Mouse (Mus musculus): ENCODE measurements around the gene Plxna3.
A peak's percentile ranks its signal among the peaks of the same experiment; 100 is the strongest.
"Not testable (repeated sequence)": the region's sequence is repeated elsewhere in the genome, so short reads cannot be mapped to it uniquely, and the experiment has no call there.

Gene Plxna3

DNA sequence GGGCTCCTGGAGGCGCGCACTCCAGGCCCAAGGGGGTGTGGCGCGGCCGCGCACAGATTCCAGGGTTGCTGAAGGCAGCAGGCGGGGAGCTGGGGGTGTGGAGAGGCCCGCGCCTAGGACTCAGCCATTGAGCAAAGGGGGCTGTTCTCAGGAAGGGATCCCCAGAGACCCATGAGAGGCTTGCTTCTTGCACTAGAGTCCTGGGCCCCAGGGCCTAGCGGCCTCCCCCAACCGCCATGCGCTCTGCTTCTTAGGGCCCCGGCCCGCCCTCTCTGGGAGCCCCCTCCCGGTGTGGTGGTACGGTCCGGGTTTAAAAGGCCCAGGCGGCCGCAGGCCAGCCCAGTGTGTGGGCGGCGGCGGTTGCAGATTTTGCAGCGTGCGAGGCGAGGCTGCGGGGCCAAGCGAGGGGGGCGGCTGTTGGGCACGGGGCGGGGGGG, at the start of gene Plxna3:
Gene Plxna3, plus strand, starts transcription at position 342 of the 437 bp plus-strand sequence.
- peak; percentile 79 for DNase-seq (ENCODE audit: low spot score)

- no peak for DNase-seq (ENCODE audit: low spot score)
Measured at GRCm38 (mm10) chrX:74281041-74281731, 47.7 kb upstream of the Plxna3 start.

DNA sequence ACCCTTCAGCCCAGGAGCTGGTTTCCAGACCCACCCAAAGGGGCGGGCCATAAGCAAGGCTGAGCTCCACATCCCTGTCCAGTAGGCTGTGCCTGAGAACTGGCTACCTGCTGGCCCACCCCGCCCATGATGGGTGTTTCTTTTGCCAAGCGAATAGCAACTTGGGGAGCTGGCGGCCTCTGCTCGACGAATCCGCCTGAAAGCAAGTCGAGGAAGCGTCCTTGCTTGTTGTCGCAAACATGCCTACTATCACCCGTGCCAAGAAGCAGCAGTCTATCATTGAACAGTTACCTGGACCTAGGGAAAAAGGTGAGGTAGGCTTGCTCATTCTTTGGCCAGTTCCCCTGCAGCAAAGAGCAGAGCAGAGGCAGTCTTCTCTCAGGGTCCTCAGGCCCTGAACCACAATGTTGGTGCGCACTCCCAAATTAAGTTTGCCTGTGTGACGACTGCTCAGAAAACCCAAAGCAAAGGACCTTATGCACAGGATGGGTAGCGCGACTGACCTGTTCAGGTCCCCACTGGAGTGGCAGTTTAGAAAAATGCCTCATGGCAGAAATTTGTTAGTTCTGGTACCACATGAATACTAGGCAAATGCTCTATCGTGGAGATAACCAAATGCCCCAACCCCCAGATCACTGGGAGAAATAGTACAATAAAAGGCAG, 47.0 kb upstream of the Plxna3 start, which contains the start of the genes Taz and Dnase1l1:
Gene Taz, plus strand, starts transcription at position 181 of the 663 bp plus-strand sequence.
Gene Dnase1l1, minus strand, starts transcription at position 606 of the 663 bp plus-strand sequence.
- DNase-seq (ENCODE audit: low spot score) = peak; percentile 79

DNA sequence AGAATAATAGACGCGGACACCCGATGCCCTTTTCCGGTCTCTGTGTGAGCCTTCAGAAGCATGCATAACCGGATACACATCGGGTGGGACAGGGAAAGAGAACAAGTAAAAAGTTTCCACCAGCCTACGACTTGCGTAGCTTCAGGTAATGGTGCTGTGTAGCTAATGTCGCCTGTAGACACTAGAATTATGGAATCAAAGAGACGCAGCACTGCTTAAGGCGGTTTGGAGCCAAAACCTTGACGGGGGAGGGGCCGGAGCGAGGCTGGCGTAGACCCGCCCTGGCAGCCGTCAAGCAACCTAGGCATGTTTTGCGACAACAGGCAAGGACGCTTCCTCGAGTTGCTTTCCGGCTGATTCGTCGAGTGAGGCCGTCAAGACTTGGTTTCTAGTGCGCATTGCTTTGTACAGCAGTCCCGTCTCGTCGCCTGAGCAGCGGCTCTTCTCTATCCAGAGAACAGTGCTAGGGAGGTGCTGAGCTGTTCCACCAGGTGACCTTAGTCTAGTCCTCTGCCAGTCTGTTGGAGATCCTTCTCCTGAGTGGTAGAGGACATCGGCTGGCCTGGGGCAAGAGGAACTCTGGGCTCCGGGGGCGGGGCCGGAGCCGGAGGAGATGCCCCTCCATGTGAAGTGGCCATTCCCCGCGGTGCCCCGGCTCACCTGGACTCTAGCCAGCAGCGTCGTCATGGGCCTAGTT, 46.3 kb upstream of the Plxna3 start:
- DNase-seq (ENCODE audit: low spot score) = peak; percentile 80

GRCm38 (mm10) chrX:74283092-74283437, 45.8 kb upstream of the Plxna3 start:
- no peak for DNase-seq (ENCODE audit: low spot score)

DNA sequence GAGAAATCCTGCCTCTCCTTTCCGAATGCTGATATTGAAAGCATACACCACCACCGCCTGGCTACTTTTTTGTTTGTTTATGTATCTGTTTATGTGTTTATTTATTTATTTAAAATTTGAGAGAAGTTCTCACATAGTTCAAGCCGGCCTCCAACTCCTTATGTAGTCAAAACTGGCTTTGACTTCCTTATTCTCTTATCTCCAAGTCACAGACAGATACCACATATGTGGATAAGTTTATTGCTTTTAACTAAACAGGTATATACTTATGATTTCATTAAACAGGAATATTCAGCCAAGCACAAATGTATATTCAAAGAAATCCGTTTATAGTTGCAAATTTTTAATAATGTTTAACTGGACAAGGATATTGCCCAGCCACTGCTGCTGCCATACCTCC, 35.4 kb upstream of the Plxna3 start:
- DNase-seq (ENCODE audit: low spot score) = no peak

- peak; percentile 90 for DNase-seq (ENCODE audit: low spot score)
Measured at GRCm38 (mm10) chrX:74296538-74297448, 32.1 kb upstream of the Plxna3 start, which contains the start of gene Atp6ap1. Gene Atp6ap1 (plus strand): TSS chrX:74297097.

GRCm38 (mm10) chrX:74298348-74298747, 30.5 kb upstream of the Plxna3 start:
- DNase-seq (ENCODE audit: low spot score) = no peak

DNA sequence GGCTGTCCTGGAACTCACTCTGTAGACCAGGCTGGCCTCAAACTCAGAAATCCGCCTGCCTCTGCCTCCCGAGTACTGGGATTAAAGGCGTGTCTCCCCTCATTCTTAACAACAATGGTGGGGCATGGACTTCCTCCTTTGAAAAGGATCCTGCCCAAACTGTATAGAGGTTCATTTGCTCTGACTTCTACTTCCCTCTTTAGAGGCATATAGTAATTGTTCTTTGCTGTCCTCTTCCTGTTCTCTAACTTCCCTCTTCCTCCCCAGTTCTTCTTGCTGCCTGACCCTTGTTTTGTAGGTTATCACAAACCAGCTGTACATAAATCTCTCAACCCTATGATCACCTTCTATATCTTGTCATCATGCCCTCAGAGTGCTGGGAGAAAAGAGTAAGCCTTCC, 29.1 kb upstream of the Plxna3 start:
- no peak for DNase-seq (ENCODE audit: low spot score)

- peak; percentile 69 for DNase-seq (ENCODE audit: low spot score)
Measured at GRCm38 (mm10) chrX:74304867-74305700, 23.8 kb upstream of the Plxna3 start, which contains the start of gene Gdi1. Gene Gdi1 (plus strand): TSS chrX:74304998.

- peak; percentile 82 for DNase-seq (ENCODE audit: low spot score)
Measured at GRCm38 (mm10) chrX:74312540-74313464, 16.1 kb upstream of the Plxna3 start, which contains the start of gene Fam50a. Gene Fam50a (plus strand): TSS chrX:74313033.

DNA sequence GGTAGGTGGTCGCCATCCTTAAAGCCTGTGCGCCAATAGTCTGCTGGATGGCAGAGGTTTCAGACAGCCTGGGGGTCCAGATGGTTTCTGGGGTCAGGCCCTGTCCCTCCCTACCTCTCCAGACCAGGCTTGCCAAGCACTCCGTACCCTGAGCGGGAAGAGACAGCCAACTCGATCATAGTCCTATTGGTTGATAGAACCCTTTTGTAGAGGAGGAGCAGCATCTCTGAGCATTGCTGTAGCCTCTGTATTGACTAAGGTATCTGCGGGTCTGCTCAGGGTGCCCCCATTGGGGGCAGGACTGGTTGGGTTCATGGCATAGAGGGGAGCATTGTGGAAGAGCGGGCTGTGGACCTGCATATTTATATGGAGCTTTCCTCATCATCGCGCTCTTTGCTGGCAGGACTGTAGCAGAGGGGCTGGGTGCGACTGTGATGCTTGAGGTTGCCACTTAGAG, 377 bp downstream of the Plxna3 start:
- no peak for DNase-seq (ENCODE audit: low spot score)

GRCm38 (mm10) chrX:74330166-74330930, 1.5 kb downstream of the Plxna3 start:
- no peak for DNase-seq (ENCODE audit: low spot score)

- DNase-seq (ENCODE audit: low spot score) = no peak
Measured at GRCm38 (mm10) chrX:74352645-74353466, 24.0 kb downstream of the Plxna3 start.

DNA sequence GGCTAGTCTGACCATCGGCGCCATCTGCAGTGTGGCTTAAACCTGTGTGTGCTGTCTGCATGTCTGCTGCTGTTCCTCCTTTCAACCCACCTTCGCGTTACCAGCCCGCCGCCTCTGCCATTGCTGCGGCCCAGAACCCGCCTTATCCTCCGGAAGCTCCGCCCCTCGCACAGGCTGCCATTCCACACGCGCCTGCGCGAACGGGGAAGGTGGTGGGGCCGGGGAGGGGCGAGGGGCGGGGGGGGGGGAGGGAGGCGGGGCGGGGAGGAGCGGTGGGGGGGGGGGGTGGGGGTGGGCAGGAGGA, 24.6 kb downstream of the Plxna3 start, which contains the start of gene Lage3:
Gene Lage3, minus strand, starts transcription at position 152 of the 304 bp plus-strand sequence.
- peak; percentile 80 for DNase-seq (ENCODE audit: low spot score)

GRCm38 (mm10) chrX:74357069-74357468, 28.2 kb downstream of the Plxna3 start:
- not testable (repeated sequence) for DNase-seq (ENCODE audit: low spot score)

DNA sequence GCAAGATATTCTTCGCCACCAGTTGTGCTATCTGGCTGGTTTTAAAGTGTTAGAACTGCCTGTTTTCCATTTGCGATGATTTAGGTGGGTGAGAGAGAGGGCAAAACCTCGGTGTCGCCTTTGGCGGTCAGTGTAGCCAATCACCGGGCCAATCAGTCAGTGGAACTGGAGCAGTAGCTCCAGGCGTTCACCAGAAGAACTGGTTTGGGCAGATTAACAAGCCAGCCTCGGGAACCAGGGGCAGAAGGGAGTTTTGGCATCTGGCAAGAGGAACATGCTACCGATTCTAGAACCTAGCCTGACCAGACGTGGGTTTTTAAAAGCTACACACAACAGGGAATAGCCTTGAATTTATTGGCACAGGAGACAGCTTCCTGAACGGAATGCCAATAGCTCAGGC, 30.3 kb downstream of the Plxna3 start:
- no peak for DNase-seq (ENCODE audit: low spot score)

- no peak for DNase-seq (ENCODE audit: low spot score)
Measured at GRCm38 (mm10) chrX:74367512-74367911, 38.6 kb downstream of the Plxna3 start.

Measured in ovary, postnatal 36 days (tissue).